In the genomic region with DNA sequence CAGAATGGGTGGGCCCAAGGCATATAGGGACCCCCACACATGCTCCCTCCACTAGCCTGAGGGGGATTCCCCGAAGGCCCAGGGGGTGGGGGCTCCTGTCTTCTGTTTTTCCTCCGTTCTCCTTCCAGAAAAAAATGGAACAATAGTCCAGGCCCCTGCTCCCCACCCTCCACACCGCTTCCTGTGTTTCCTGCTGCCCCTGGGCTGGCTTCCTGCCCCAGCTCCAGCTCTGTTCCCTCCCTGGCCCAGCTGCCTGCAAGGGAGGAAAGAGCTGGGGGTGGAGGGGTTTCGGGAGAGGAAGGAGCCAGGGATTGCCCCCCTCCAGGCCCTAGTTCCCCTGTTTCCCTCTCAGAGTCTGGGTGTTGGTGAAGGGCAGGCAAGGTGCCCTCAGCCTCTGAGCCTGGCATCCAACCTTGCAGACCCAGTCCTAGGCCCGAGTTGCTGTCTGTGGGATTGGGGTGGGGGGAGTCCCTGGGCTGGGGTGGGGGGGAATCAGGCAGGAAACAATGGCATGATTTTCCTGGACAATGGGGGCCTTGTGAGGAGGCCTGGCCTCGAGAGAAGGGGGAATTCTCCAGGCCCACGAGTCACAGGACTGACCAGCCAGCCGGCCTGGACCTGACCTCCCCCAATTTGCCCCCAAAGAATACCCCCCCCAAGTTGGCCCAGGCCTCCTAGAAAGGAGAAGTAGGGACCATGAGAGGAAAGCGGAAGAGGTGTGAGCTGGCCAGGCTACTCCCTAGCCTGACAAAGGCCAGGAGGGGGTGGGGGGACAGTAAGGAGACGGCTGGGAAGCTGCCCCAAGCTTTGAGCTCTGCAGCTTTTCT, we compare ENCODE assay signal across 9 mouse cellular contexts. TPM values are rescaled to one million over a fixed set of nuclear protein-coding genes. Genes with fewer than 3 reads are reported as not detected.
DNase-seq lines count a peak whose midpoint lies in the region; ATAC-seq and TF ChIP-seq lines count a peak whose summit lies in the region.
"Had no signal": no experiment of that assay in that cellular context is flagged by ENCODE, and none has a peak within 500 bp of the region (broad histone marks: within the 10 kb centered on the region; RNA-seq: fewer than 3 reads in every experiment).

No protein-coding gene starts in this region.

- no peak for TF ChIP-seq CTCF in gastrocnemius, adult 2 months (IDR thresholded peaks at IDR 0.05)

- H3K27me3 ChIP-seq in intestine, embryonic 15.5 days (replicated peaks) = no peaks in the 10 kb centered on the region
- no peaks in the 10 kb centered on the region for H3K27me3 ChIP-seq in liver, embryonic 15.5 days
- H3K27me3 ChIP-seq in neural tube, embryonic 14.5 days (ENCODE audit: control insufficient read depth, insufficient read depth, low read length) = no peaks in the 10 kb centered on the region

- H3K27ac ChIP-seq in gastrocnemius, adult 2 months = peak overlapping the region; percentile 95
- peak overlapping the region; percentile 48 for H3K27ac ChIP-seq in intestine, embryonic 15.5 days
- peak overlapping the region; percentile 95 for H3K27ac ChIP-seq in liver, embryonic 15.5 days (replicated peaks)
- no peak overlapping the region for H3K27ac ChIP-seq in neural tube, embryonic 14.5 days (ENCODE audit: low read depth, low read length)

- peak overlapping the region; percentile 92 for H3K9ac ChIP-seq in intestine, embryonic 15.5 days
- H3K9ac ChIP-seq in liver, embryonic 15.5 days = peak overlapping the region; percentile 90; the same call in 1 of the 2 replicates
- no peak overlapping the region for H3K9ac ChIP-seq in neural tube, embryonic 14.5 days (replicated peaks; ENCODE audit: low read depth, low read length)

- peak overlapping the region; percentile 96 for H3K4me2 ChIP-seq in intestine, embryonic 15.5 days (replicated peaks)
- H3K4me2 ChIP-seq in liver, embryonic 15.5 days = peak overlapping the region; percentile 99
- peak overlapping the region; percentile 95; the same call in 1 of the 2 replicates for H3K4me2 ChIP-seq in neural tube, embryonic 14.5 days (ENCODE audit: low read depth, low read length)

- no peaks in the 10 kb centered on the region for H3K9me3 ChIP-seq in intestine, embryonic 15.5 days
- no peaks in the 10 kb centered on the region for H3K9me3 ChIP-seq in liver, embryonic 15.5 days (replicated peaks)
- H3K9me3 ChIP-seq in neural tube, embryonic 14.5 days (ENCODE audit: control insufficient read depth, low read length) = no peaks in the 10 kb centered on the region

- intact Hi-C loops in gastrocnemius, adult 2 months (cut with DNase I) = no loop called here

- peaks cover 21% of the 10 kb centered on the region for H3K36me3 ChIP-seq in intestine, embryonic 15.5 days
- peaks cover 67% of the 10 kb centered on the region for H3K36me3 ChIP-seq in liver, embryonic 15.5 days (replicated peaks)
- peaks cover 27% of the 10 kb centered on the region for H3K36me3 ChIP-seq in neural tube, embryonic 14.5 days (ENCODE audit: control insufficient read depth, insufficient read depth, low read length)

- 55% methylated on average over 10 of the region's 10 CpGs for WGBS in intestine, embryonic 15.5 days
- WGBS in liver, embryonic 15.5 days (ENCODE audit: insufficient replicate concordance) = 38% methylated on average over 10 of the region's 10 CpGs
- WGBS in neural tube, embryonic 14.5 days = 64% methylated on average over 10 of the region's 10 CpGs

- DNase-seq in gastrocnemius, adult 2 months = peak; percentile 72
- no peak for DNase-seq in gastrocnemius, adult 18-20 months (ENCODE audit: low spot score)
- peak; percentile 75 for DNase-seq in gastrocnemius, postnatal 25 days
- no peak for DNase-seq in thymus, adult 18-20 months
- no peak for DNase-seq in cerebellum, postnatal 14 days

- peak overlapping the region; percentile 82 for H3K4me3 ChIP-seq in gastrocnemius, adult 2 months
- H3K4me3 ChIP-seq in intestine, embryonic 15.5 days (replicated peaks) = peak overlapping the region; percentile 87
- H3K4me3 ChIP-seq in liver, embryonic 15.5 days (replicated peaks) = peak overlapping the region; percentile 84
- peak overlapping the region; percentile 86; the same call in 1 of the 2 replicates for H3K4me3 ChIP-seq in neural tube, embryonic 14.5 days (ENCODE audit: low read depth, low read length)

- ATAC-seq in intestine, embryonic 15.5 days = no peak
- ATAC-seq in liver, embryonic 15.5 days (ENCODE audit: insufficient read depth) = no peak
- no peak for ATAC-seq in neural tube, embryonic 14.5 days (ENCODE audit: low read depth)

- H3K4me1 ChIP-seq in intestine, embryonic 15.5 days (replicated peaks) = peaks cover 47% of the 10 kb centered on the region
- H3K4me1 ChIP-seq in liver, embryonic 15.5 days (replicated peaks) = peaks cover 58% of the 10 kb centered on the region
- peaks cover 32% of the 10 kb centered on the region for H3K4me1 ChIP-seq in neural tube, embryonic 14.5 days (ENCODE audit: control insufficient read depth, insufficient read depth, low read length)

RNA-seq across cellular contexts. Expression of a gene that starts 3.6 kb away (rescaled TPM):
- total RNA-seq in gastrocnemius, adult 2 months (2021) = 10 to 100 TPM; 12.6 to 14.0 TPM
- 10 to 100 TPM; 12.5 to 13.8 TPM for total RNA-seq in gastrocnemius, adult 18-20 months (2021)
- 10 to 100 TPM; 13.5 to 13.8 TPM for total RNA-seq in gastrocnemius, postnatal 25 days (2021)
- 16.3 and 16.8 TPM in 2 replicates for polyA plus RNA-seq in intestine, embryonic 15.5 days (2015; fragmentation: Nextera tagmentation; extraction: Ambion mirVana)
- polyA plus RNA-seq in liver, embryonic 15.5 days (2015; fragmentation: Nextera tagmentation; extraction: Ambion mirVana) = 9.2 and 12.1 TPM in 2 replicates
- polyA plus RNA-seq in neural tube, embryonic 14.5 days (2014; fragmentation: Nextera tagmentation; extraction: Ambion mirVana) = 34.4 and 34.5 TPM in 2 replicates

RNA-seq across cellular contexts. Expression of a gene that starts 3.8 kb away (rescaled TPM):
- total RNA-seq in gastrocnemius, adult 2 months (2021) = 10 to 100 TPM in 1 of 2 experiments, 1 to 10 TPM in 1; 8.7 to 11.8 TPM
- total RNA-seq in gastrocnemius, adult 18-20 months (2021) = 1 to 10 TPM; 8.6 to 9.4 TPM
- total RNA-seq in gastrocnemius, postnatal 25 days (2021) = 10 to 100 TPM in 1 of 2 experiments, 1 to 10 TPM in 1; 8.3 to 10.9 TPM
- 33.7 and 36.3 TPM in 2 replicates for polyA plus RNA-seq in intestine, embryonic 15.5 days (2015; fragmentation: Nextera tagmentation; extraction: Ambion mirVana)
- 16.8 and 18.4 TPM in 2 replicates for polyA plus RNA-seq in liver, embryonic 15.5 days (2015; fragmentation: Nextera tagmentation; extraction: Ambion mirVana)
- 6.8 and 11.1 TPM in 2 replicates for polyA plus RNA-seq in neural tube, embryonic 14.5 days (2014; fragmentation: Nextera tagmentation; extraction: Ambion mirVana)

RNA-seq across cellular contexts. Expression of a gene that starts 11.9 kb away (rescaled TPM):
- not detected for total RNA-seq in gastrocnemius, adult 2 months (2021)
- not detected for total RNA-seq in gastrocnemius, adult 18-20 months (2021)
- total RNA-seq in gastrocnemius, postnatal 25 days (2021) = not detected
- polyA plus RNA-seq in intestine, embryonic 15.5 days (2015; fragmentation: Nextera tagmentation; extraction: Ambion mirVana) = 0.29 and 0.43 TPM in 2 replicates
- polyA plus RNA-seq in liver, embryonic 15.5 days (2015; fragmentation: Nextera tagmentation; extraction: Ambion mirVana) = 0.15 and 0.28 TPM in 2 replicates
- polyA plus RNA-seq in neural tube, embryonic 14.5 days (2014; fragmentation: Nextera tagmentation; extraction: Ambion mirVana) = not detected in 2 replicates
- total RNA-seq: hematopoietic stem cell, adult 5-6 weeks had no signal

RNA-seq across cellular contexts. Expression of a gene that starts 28.8 kb away (rescaled TPM):
- total RNA-seq in gastrocnemius, adult 2 months (2021) = 10 to 100 TPM in 1 of 2 experiments, 1 to 10 TPM in 1; 10.0 to 11.0 TPM
- 1 to 10 TPM; 5.6 to 8.2 TPM for total RNA-seq in gastrocnemius, adult 18-20 months (2021)
- 10 to 100 TPM in 1 of 2 experiments, 1 to 10 TPM in 1; 10.0 to 11.5 TPM for total RNA-seq in gastrocnemius, postnatal 25 days (2021)
- polyA plus RNA-seq in intestine, embryonic 15.5 days (2015; fragmentation: Nextera tagmentation; extraction: Ambion mirVana) = 21.5 and 23.8 TPM in 2 replicates
- 28.2 and 32.5 TPM in 2 replicates for polyA plus RNA-seq in liver, embryonic 15.5 days (2015; fragmentation: Nextera tagmentation; extraction: Ambion mirVana)
- polyA plus RNA-seq in neural tube, embryonic 14.5 days (2014; fragmentation: Nextera tagmentation; extraction: Ambion mirVana) = 7.7 and 12.6 TPM in 2 replicates

RNA-seq across cellular contexts. Expression of a gene that starts 33.8 kb away (rescaled TPM):
- 100 to 1,000 TPM; 218 to 220 TPM for total RNA-seq in gastrocnemius, adult 2 months (2021)
- total RNA-seq in gastrocnemius, adult 18-20 months (2021) = 100 to 1,000 TPM; 210 to 241 TPM
- total RNA-seq in gastrocnemius, postnatal 25 days (2021) = 100 to 1,000 TPM; 241 to 266 TPM
- polyA plus RNA-seq in intestine, embryonic 15.5 days (2015; fragmentation: Nextera tagmentation; extraction: Ambion mirVana) = 38.6 and 40.1 TPM in 2 replicates
- polyA plus RNA-seq in liver, embryonic 15.5 days (2015; fragmentation: Nextera tagmentation; extraction: Ambion mirVana) = 110 and 121 TPM in 2 replicates
- 7.8 and 8.9 TPM in 2 replicates for polyA plus RNA-seq in neural tube, embryonic 14.5 days (2014; fragmentation: Nextera tagmentation; extraction: Ambion mirVana)

Comparison
In these comparisons a context has a peak if more than half of its experiments do, and no peak if none do; other contexts are left out.
1. DNase-seq: peak in gastrocnemius, adult 2 months (single experiment) and gastrocnemius, postnatal 25 days (single experiment); none in gastrocnemius, adult 18-20 months (single experiment), thymus, adult 18-20 months (0 of 2) and cerebellum, postnatal 14 days (0 of 2).
2. Peak in every context shown above with its lines, with median percentiles within 50 percentile points of each other: H3K4me3 ChIP-seq and H3K4me2 ChIP-seq.